Mouse (Mus musculus) embryonic facial prominence, embryonic 11.5 days (tissue): ENCODE measurements around the gene Nedd9. TPM values are rescaled to one million over a fixed set of nuclear protein-coding genes. Genes with fewer than 3 reads are reported as not detected.
"Not testable (repeated sequence)": the region's sequence is repeated elsewhere in the genome, so short reads cannot be mapped to it uniquely, and the experiment has no call there.

ENCODE experiments used
- ATAC-seq: fragments of 200-750 bp; cut with Nextera tagmentation; replicated peaks from 2 replicates; pipeline ENCODE4 v1.8.0; 2017; ENCODE audit warnings: low read depth; ENCODE audit not compliant: insufficient number of reproducible peaks, low FRiP score, low TSS enrichment
- DNase-seq: peaks from one replicate; pipeline ENCODE4 v3.0.0-alpha.2; 2015; ENCODE audit warnings: low spot score
- H3K27ac ChIP-seq: fragments of 300-500 bp; sonication (generic); replicated peaks from 2 replicates; pipeline ENCODE4 v1.5.1; 2014; ENCODE audit warnings: mild to moderate bottlenecking, low read depth, low read length, control low read depth
- H3K27me3 ChIP-seq: fragments of 300-500 bp; sonication (generic); 2 replicates; pipeline ENCODE4 v1.6.1; 2014; ENCODE audit warnings: mild to moderate bottlenecking, low read length, moderate library complexity, mixed read lengths; ENCODE audit not compliant: control insufficient read depth, insufficient read depth
- H3K36me3 ChIP-seq: fragments of 300-500 bp; sonication (generic); replicated peaks from 2 replicates; pipeline ENCODE4 v1.6.1; 2014; ENCODE audit warnings: low read depth, mild to moderate bottlenecking, low read length, moderate library complexity, mixed read lengths; ENCODE audit not compliant: control insufficient read depth, insufficient read depth
- H3K4me1 ChIP-seq: fragments of 300-500 bp; sonication (generic); 2 replicates; pipeline ENCODE4 v1.6.1; 2014; ENCODE audit warnings: low read length, mixed read lengths; ENCODE audit not compliant: control insufficient read depth, insufficient read depth
- H3K4me2 ChIP-seq: fragments of 300-500 bp; sonication (generic); 2 replicates; pipeline ENCODE4 v1.6.1; 2014; ENCODE audit warnings: low read depth, mild to moderate bottlenecking, control low read depth, low read length, moderate library complexity
- H3K4me3 ChIP-seq: fragments of 300-500 bp; sonication (generic); 2 replicates; pipeline ENCODE4 v1.5.1; 2014; ENCODE audit warnings: low read depth, low read length, control low read depth
- H3K9ac ChIP-seq: fragments of 300-500 bp; sonication (generic); replicated peaks from 2 replicates; pipeline ENCODE4 v1.6.1; 2014; ENCODE audit warnings: mild to moderate bottlenecking, control low read depth, low read length
- H3K9me3 ChIP-seq: fragments of 300-500 bp; sonication (generic); replicated peaks from 2 replicates; pipeline ENCODE4 v1.6.1; 2016; ENCODE audit warnings: mild to moderate bottlenecking, low read length, inconsistent platforms, mixed read lengths; ENCODE audit not compliant: control insufficient read depth
- WGBS: fragments of 180-500 bp; shearing (Covaris S2); extraction: QIAGEN DNeasy Blood & Tissue Kit; methylation state at CpG from one replicate; pipeline ENCODE4 v1.1.7; 2014; 5-methylcytosine and 5-hydroxymethylcytosine counted together
- polyA plus RNA-seq: library from polyadenylated mRNA; unstranded; fragments of >200 nt; fragmentation: Nextera tagmentation; extraction: Ambion mirVana; gene quantifications from 2 replicates; pipeline ENCODE4 v1.2.1, GENCODE M21; 2014

Nedd9 gene
- polyA plus RNA-seq, 1 experiment from 2014 or later: 20.1 TPM

GRCm38 (mm10) chr13:41286285-41286684 is 200.9 kb downstream of the Nedd9 start:
- Histone ChIP-seq H3K27ac (no peak overlapping the region), H3K36me3 (no peaks in the 10 kb centered on the region), H3K4me1 (no peaks in the 10 kb centered on the region), H3K4me3 (no peak overlapping the region), H3K4me2 (no peak overlapping the region), H3K9ac (no peak overlapping the region), H3K9me3 (no peaks in the 10 kb centered on the region), H3K27me3 (no peaks in the 10 kb centered on the region; the same call in 1 of the 2 replicates)
- ATAC-seq (no peak), DNase-seq (no peak)
- 80% methylated on average over 3 of the region's 3 CpGs for WGBS

- ATAC-seq (no peak), DNase-seq (no peak)
- no peak overlapping the region for H3K4me2 ChIP-seq
- no peak overlapping the region for H3K4me3 ChIP-seq
- WGBS: 75% methylated on average over 4 of the region's 4 CpGs
- H3K9me3 ChIP-seq: no peaks in the 10 kb centered on the region
- no peaks in the 10 kb centered on the region; the same call in 1 of the 2 replicates for H3K27me3 ChIP-seq
- no peak overlapping the region for H3K9ac ChIP-seq
- H3K36me3 ChIP-seq: no peaks in the 10 kb centered on the region
- H3K27ac ChIP-seq: no peak overlapping the region
- no peaks in the 10 kb centered on the region for H3K4me1 ChIP-seq
These were observed 201.7 kb downstream of the Nedd9 start for GRCm38 (mm10) chr13:41285448-41285847.

GRCm38 (mm10) chr13:41283256-41283655 is 203.9 kb downstream of the Nedd9 start:
- Histone ChIP-seq H3K27me3 (no peaks in the 10 kb centered on the region; the same call in 1 of the 2 replicates), H3K4me3 (no peak overlapping the region), H3K4me2 (no peak overlapping the region), H3K27ac (no peak overlapping the region), H3K9ac (no peak overlapping the region), H3K36me3 (no peaks in the 10 kb centered on the region), H3K4me1 (no peaks in the 10 kb centered on the region), H3K9me3 (no peaks in the 10 kb centered on the region)
- peak; percentile 93 for DNase-seq
- 32% methylated on average over 5 of the region's 5 CpGs for WGBS
- peak; percentile 67; the same call in 1 of the 2 replicates for ATAC-seq

GRCm38 (mm10) chr13:41280696-41281095 is 206.5 kb downstream of the Nedd9 start:
- no peaks in the 10 kb centered on the region for H3K4me1 ChIP-seq
- H3K36me3 ChIP-seq: no peaks in the 10 kb centered on the region
- WGBS: 69% methylated on average over 5 of the region's 5 CpGs
- no peak overlapping the region for H3K27ac ChIP-seq
- H3K9me3 ChIP-seq: no peaks in the 10 kb centered on the region
- no peak overlapping the region for H3K9ac ChIP-seq
- H3K4me2 ChIP-seq: no peak overlapping the region
- no peak for ATAC-seq
- DNase-seq: no peak
- no peaks in the 10 kb centered on the region; the same call in 1 of the 2 replicates for H3K27me3 ChIP-seq
- no peak overlapping the region for H3K4me3 ChIP-seq

GRCm38 (mm10) chr13:41273927-41274650 is 213.1 kb downstream of the Nedd9 start, which contains the start of gene Gm17364:
TSS of gene Gm17364 (minus strand) at chr13:41273977.
- Histone ChIP-seq H3K4me3 (no peak within 1 kb of the TSS), H3K9ac (no peak within 1 kb of the TSS), H3K9me3 (no peaks in the 10 kb centered on the region), H3K36me3 (no peaks in the 10 kb centered on the region), H3K4me2 (no peak within 1 kb of the TSS), H3K27me3 (no peaks in the 10 kb centered on the region), H3K4me1 (no peaks in the 10 kb centered on the region), H3K27ac (no peak within 1 kb of the TSS)
- no peak for ATAC-seq
- DNase-seq: no peak
- 93% methylated on average over 10 of the region's 10 CpGs for WGBS

GRCm38 (mm10) chr13:41267827-41268408 is 219.2 kb downstream of the Nedd9 start:
- H3K9me3 ChIP-seq: no peaks in the 10 kb centered on the region
- H3K4me2 ChIP-seq: no peak overlapping the region
- ATAC-seq: no peak
- H3K9ac ChIP-seq: no peak overlapping the region
- H3K36me3 ChIP-seq: no peaks in the 10 kb centered on the region
- no peak overlapping the region for H3K27ac ChIP-seq
- no peak overlapping the region for H3K4me3 ChIP-seq
- WGBS: 46% methylated on average over 7 of the region's 7 CpGs
- no peaks in the 10 kb centered on the region for H3K4me1 ChIP-seq
- no peaks in the 10 kb centered on the region for H3K27me3 ChIP-seq
- DNase-seq: no peak

- DNase-seq: no peak
- no peak for ATAC-seq
- no peaks in the 10 kb centered on the region for H3K9me3 ChIP-seq
- no peaks in the 10 kb centered on the region for H3K4me1 ChIP-seq
- H3K27me3 ChIP-seq: no peaks in the 10 kb centered on the region
- H3K4me2 ChIP-seq: no peak overlapping the region
- 89% methylated on average over 5 of the region's 5 CpGs for WGBS
- H3K4me3 ChIP-seq: no peak overlapping the region
- H3K36me3 ChIP-seq: no peaks in the 10 kb centered on the region
- H3K9ac ChIP-seq: no peak overlapping the region
- H3K27ac ChIP-seq: no peak overlapping the region
These were observed 223.7 kb downstream of the Nedd9 start for GRCm38 (mm10) chr13:41263304-41264006.

- WGBS: 94% methylated on average over 8 of the region's 8 CpGs
- not testable (repeated sequence) for DNase-seq, ATAC-seq, H3K27me3 ChIP-seq, H3K36me3 ChIP-seq, H3K9ac ChIP-seq, H3K4me1 ChIP-seq, H3K4me3 ChIP-seq, H3K27ac ChIP-seq, H3K9me3 ChIP-seq, H3K4me2 ChIP-seq
These were observed 225.5 kb downstream of the Nedd9 start for GRCm38 (mm10) chr13:41261617-41262016.
